Mouse (Mus musculus): ENCODE results near the gene Ror1.

Gene Ror1

GRCm38 (mm10) chr4:100141626-100142025 is 46.0 kb downstream of the Ror1 start:
- CTCF ChIA-PET = no interaction called here
- POLR2A ChIA-PET = no interaction called here

- POLR2A ChIA-PET = no interaction called here
- CTCF ChIA-PET = interaction anchor here in 1 of 4 experiments (0.6 to 0.7 kb wide), 2 partner anchors 18 to 75 kb away, joined by 4 to 6 read pairs; no protein-coding TSS in a partner anchor
Measured at GRCm38 (mm10) chr4:100144744-100145143, 49.2 kb downstream of the Ror1 start.

- ChIA-PET POLR2A (no interaction called here), CTCF (interaction anchor here in 1 of 4 experiments (0.5 kb wide), 1 partner anchor 77 kb away, joined by 4 read pairs; no protein-coding TSS in a partner anchor)
Measured at GRCm38 (mm10) chr4:100150797-100151196, 55.2 kb downstream of the Ror1 start.

GRCm38 (mm10) chr4:100154560-100155130 is 59.1 kb downstream of the Ror1 start:
- POLR2A ChIA-PET = no interaction called here
- CTCF ChIA-PET = no interaction called here

GRCm38 (mm10) chr4:100155731-100156130 is 60.1 kb downstream of the Ror1 start:
- ChIA-PET CTCF (no interaction called here), POLR2A (interaction anchor here in 1 of 4 experiments (0.6 kb wide), 1 partner anchor 478 kb away, joined by 3 read pairs; no protein-coding TSS in a partner anchor)

- ChIA-PET CTCF (no interaction called here), POLR2A (no interaction called here)
Measured at GRCm38 (mm10) chr4:100158401-100158800, 62.8 kb downstream of the Ror1 start.

GRCm38 (mm10) chr4:100160156-100160555 is 64.6 kb downstream of the Ror1 start:
- CTCF ChIA-PET = interaction anchor here in 1 of 4 experiments (0.6 kb wide), 1 partner anchor 132 kb away, joined by 4 read pairs; no protein-coding TSS in a partner anchor

GRCm38 (mm10) chr4:100165790-100166189 is 70.2 kb downstream of the Ror1 start:
- ChIA-PET CTCF (no interaction called here), POLR2A (no interaction called here)

More at GRCm38 (mm10) chr4:100160156-100160555, 64.6 kb downstream of the Ror1 start:
- POLR2A ChIA-PET = interaction anchor here in 2 of 4 experiments (0.6 to 0.7 kb wide), 2 partner anchors 74 to 445 kb away, joined by 3 to 5 read pairs; no protein-coding TSS in a partner anchor

- POLR2A ChIA-PET = no interaction called here
- CTCF ChIA-PET = no interaction called here
Measured at GRCm38 (mm10) chr4:100166871-100167270, 71.3 kb downstream of the Ror1 start.

- CTCF ChIA-PET = interaction anchor here in 1 of 4 experiments (0.6 kb wide), 1 partner anchor 330 kb away, joined by 4 read pairs; no protein-coding TSS in a partner anchor
- POLR2A ChIA-PET = no interaction called here
Measured at GRCm38 (mm10) chr4:100169683-100170082, 74.1 kb downstream of the Ror1 start.

GRCm38 (mm10) chr4:100170161-100170650 is 74.6 kb downstream of the Ror1 start:
- ChIA-PET POLR2A (no interaction called here), CTCF (no interaction called here)

GRCm38 (mm10) chr4:100170743-100171142 is 75.2 kb downstream of the Ror1 start:
- ChIA-PET POLR2A (no interaction called here), CTCF (no interaction called here)

GRCm38 (mm10) chr4:100171483-100171898 is 75.9 kb downstream of the Ror1 start:
- ChIA-PET POLR2A (no interaction called here), CTCF (interaction anchor here in 1 of 4 experiments (0.9 kb wide), 1 partner anchor 1088 kb away, joined by 6 read pairs; no protein-coding TSS in a partner anchor)

- ChIA-PET POLR2A (no interaction called here), CTCF (no interaction called here)
Measured at GRCm38 (mm10) chr4:100175594-100175993, 80.0 kb downstream of the Ror1 start.

GRCm38 (mm10) chr4:100178316-100178715 is 82.7 kb downstream of the Ror1 start:
- ChIA-PET POLR2A (no interaction called here), CTCF (no interaction called here)

GRCm38 (mm10) chr4:100181676-100182075 is 86.1 kb downstream of the Ror1 start:
- POLR2A ChIA-PET = no interaction called here
- CTCF ChIA-PET = no interaction called here

GRCm38 (mm10) chr4:100186781-100187180 is 91.2 kb downstream of the Ror1 start:
- CTCF ChIA-PET = no interaction called here
- POLR2A ChIA-PET = interaction anchor here in 1 of 4 experiments (0.5 kb wide), 1 partner anchor 675 kb away, joined by 4 read pairs; no protein-coding TSS in a partner anchor

GRCm38 (mm10) chr4:100187563-100188200 is 92.1 kb downstream of the Ror1 start:
- ChIA-PET CTCF (no interaction called here), POLR2A (no interaction called here)

- ChIA-PET POLR2A (no interaction called here), CTCF (no interaction called here)
Measured at GRCm38 (mm10) chr4:100188201-100188699, 92.7 kb downstream of the Ror1 start.

- POLR2A ChIA-PET = no interaction called here
- CTCF ChIA-PET = no interaction called here
Measured at GRCm38 (mm10) chr4:100191483-100191882, 95.9 kb downstream of the Ror1 start.

GRCm38 (mm10) chr4:100194136-100194535 is 98.5 kb downstream of the Ror1 start:
- POLR2A ChIA-PET = interaction anchor here in 1 of 4 experiments (0.7 kb wide), 1 partner anchor 13 kb away, joined by 3 read pairs; no protein-coding TSS in a partner anchor
- CTCF ChIA-PET = no interaction called here
